Mouse (Mus musculus): ENCODE measurements around the gene Lemd2.

DNA sequence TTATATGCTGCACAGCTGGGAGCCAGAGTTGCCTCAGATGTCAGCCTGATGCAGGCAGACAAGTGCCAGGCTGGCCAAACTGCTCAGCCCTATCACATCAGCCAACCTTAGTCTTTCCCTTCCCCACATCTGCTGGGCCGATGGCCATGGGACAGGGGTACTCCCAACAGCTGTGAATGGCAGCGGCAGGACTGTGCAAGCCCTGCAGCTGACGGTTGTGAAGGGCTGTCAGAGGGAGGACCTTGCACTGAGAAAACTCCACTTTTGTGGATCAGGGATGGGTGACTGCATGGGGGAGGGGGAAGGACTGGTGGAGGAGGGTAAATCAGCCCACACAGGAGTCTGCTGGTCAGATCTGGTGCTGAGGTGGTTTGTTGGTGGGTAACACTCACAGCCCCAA is 22.4 kb upstream of the Lemd2 start:
- no peak for TF ChIP-seq POLR2A (IDR thresholded peaks at IDR 0.05; ENCODE audit: insufficient read length, low read depth)
- no peak for TF ChIP-seq MYOG (IDR thresholded peaks at IDR 0.05; ENCODE audit: control insufficient read depth in 1 of 3, insufficient read depth in 1 of 3, insufficient read length in 2 of 3, low read depth in 2 of 3)
- no peak for TF ChIP-seq E2F4 (IDR thresholded peaks at IDR 0.05; ENCODE audit: insufficient read depth)
